Mouse (Mus musculus) right cerebral cortex, postnatal 36 days (tissue): ENCODE data around the gene Atxn7l3.

Experiments
- DNase-seq, 2 experiments: peaks; one replicate each; pipeline ENCODE4 v3.0.0; 2022; ENCODE audit warnings: low spot score in 2 of 2, mixed read lengths in 1 of 2

Gene Atxn7l3

DNA sequence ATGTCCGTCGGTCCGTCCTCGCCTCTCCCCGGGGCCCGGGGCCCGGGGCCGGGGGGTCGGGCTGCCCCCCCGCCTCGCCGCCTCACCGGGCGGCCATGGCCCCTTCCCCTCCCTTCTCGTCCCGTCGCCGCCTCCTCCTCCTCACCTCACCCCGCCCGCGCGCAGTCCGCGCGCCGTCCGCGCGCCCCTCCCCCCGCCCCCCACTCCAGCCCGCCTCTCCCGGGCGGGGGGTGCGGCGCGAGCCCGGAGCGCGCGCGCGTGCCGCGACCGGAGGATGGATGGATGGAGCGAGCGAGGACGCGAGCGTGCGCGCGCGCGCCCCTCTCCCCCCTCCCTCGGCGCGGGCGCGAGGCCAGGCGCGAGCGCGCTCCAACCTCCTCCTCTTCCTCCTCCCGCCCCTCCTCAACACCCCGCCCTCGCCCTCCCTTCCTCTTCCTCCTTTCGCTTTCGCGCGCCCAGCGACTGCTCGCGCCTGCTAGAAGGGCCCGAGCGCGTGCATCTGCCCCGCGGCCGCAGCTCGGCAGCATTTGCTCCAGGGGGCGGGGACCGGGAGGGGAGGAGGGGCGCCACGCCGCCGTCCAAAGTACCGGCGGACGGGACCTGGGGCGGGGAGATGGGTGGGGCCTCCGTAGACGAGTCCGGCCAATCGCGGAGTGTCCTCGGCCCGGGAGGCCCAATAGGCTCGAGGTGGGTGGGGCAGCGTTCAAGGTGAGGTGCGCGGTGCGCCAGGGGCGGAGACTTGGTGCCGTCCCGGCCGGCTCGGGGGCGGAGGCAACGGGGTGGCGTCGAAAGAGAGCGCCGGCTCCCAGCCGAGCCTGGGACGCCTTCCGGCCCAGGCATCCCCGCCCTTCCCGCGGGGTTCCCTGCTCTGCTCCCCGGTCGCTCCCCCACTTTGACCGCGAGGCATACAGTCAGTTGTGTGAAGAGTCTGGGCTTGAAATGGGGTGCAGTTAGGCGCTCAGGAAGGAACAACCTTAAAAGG is at the start of gene Atxn7l3:
Atxn7l3 (minus strand) TSS at position 141 of the 982 bp plus-strand sequence.
- DNase-seq = peak; percentile 97 to 98

DNA sequence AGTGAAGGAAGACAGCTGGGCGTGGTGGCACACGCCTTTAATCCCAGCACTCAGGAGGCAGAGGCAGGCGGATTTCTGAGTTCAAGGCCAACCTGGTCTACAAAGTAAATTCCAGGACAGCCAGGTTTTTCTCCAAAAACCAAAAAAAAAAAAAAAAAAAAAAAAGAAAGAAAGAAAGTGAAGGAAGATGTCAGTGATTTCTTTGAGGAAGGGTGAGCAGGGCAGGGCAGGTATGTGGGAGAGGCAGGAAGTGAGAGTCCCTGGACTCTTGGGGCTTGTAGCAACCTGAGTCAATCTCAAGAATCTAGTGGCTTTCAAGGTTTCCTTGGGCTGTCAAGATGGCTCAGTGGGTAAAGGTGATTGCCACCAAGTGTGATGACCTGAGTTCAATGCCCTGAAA is 48.0 kb upstream of the Atxn7l3 start:
- DNase-seq = no peak

DNA sequence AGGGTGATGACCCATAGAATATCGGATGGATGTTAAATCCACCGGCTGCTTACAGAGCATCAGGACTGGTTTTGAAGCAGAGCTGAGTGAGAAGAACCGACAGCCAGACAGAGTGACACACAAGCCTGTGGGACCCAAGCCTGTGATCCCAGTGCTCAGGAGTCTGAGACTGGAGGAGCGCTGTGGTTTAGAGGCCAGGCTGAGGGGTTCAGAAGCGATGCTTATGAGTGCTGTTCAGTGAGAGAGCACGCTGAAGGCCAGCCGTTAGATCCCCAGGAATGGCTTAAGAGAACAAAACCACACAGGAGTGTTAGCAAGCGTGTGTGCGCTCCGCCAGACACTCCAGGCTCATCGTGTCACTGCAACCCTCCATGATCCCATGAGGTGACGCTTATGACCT is 46.3 kb upstream of the Atxn7l3 start:
- no peak for DNase-seq

DNA sequence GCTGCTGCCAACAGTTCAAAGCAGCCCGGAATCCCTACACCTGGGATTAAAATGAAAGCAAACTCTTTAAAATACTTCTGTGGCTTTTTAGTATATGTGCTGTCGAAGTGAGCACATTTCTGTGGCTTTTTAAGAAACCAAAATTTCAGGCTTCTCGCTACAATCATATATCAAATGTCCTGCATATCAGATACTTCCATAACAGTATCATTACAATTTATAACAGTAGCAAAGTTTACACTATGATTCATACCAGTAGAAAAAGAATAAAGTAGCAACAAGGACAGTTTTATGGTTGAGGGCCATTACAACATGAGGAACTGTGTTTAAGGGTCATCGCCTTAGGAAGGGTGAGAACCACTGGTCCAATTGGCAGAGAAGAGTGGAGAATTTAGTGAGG is 44.7 kb upstream of the Atxn7l3 start:
- DNase-seq = no peak

DNA sequence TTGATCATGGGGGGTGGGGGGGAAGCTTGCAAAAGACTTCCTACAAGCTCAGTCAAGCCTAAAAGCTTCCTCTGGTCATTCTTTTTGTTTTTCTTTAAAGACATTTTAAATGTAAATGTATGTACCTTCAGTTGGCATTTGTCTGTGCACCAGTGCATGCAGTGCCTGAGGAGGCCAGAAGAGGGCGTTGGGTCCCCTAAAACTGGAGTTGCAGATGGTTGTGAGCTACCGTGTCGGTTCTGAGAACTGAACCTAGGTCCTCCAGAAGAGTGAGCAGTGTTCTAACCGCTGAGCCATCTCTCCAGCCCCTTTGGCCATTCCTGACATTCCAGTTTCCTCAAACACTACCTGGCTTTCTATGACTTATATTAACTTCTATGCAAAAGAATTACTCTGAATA is 43.2 kb upstream of the Atxn7l3 start:
- no peak for DNase-seq

DNA sequence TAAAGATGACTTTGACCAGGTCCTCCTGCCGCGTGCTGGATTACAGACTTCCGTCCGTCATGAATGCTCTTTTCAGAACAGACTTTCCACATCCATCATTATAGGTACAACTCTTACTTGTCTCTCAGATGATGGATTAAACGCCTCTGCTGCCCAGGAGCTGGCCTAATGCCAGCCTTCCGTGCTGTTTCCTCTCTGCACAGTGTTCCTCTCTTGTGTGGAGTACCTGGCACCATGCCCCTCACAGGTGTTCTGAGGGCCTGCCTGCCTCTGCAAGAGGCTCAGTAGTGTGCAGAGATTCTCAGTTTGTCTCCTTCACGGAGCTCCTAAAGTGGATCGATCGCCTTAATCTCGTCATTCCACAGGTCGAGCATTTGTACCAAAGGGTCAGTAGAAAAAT is 42.8 kb upstream of the Atxn7l3 start:
- no peak for DNase-seq

DNA sequence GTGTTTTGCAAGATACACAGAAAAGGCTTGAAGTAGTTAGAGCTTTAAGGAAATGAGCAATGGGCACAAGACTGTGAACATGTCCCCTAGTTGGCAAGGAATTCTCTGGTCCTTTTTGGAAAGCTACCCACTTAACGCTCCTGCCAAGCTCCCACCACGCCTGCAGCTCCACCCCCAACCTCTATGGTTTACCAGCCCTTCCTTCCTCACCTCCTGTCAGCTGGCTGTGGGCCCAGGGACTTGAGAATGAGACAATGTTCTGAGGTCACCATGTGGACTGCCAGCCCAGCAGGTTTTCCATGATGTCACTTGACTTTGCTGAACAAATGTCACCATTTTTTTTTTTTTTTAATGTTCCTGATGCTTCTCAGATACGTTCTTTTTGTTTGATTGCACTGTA is 42.1 kb upstream of the Atxn7l3 start:
- DNase-seq = peak; percentile 43 to 58

DNA sequence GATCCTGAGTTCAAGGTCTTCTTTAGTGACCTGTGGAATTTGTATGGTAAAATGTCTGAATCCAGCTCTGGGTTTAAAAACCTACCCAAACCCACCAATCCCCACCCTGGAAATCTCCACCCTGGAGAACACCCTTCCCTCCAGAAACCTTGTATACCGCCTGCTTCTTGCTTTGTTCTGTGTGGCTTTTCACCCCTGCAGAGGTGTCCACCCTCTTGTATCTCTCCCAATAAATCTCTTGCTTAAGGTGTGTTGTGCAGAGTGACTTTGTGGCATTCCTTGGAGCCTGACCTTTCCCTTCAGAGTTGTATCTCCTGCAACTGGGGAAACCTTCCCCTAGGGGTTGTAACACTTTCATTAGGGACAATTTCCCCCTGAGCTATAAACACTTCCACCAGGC is 41.5 kb upstream of the Atxn7l3 start:
- no peak for DNase-seq

DNA sequence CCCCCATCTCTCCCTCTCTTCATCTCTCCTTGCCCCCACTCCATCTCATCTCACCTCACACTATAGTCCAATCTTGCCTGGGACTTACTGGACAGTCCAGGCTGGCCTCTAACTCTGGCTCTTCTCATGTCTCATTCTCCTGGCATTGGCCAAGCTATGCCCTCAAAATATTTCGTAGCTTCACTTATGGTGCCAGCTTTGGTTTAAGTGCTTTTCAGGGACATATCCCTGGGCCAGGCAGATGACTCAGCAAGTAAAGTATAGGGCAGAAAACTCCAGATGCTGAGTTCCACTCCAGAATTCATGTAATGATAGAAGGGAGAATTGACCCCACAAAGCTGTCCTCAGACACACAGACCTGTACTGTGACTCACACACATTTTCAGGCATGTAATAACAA is 39.8 kb upstream of the Atxn7l3 start:
- DNase-seq = no peak

DNA sequence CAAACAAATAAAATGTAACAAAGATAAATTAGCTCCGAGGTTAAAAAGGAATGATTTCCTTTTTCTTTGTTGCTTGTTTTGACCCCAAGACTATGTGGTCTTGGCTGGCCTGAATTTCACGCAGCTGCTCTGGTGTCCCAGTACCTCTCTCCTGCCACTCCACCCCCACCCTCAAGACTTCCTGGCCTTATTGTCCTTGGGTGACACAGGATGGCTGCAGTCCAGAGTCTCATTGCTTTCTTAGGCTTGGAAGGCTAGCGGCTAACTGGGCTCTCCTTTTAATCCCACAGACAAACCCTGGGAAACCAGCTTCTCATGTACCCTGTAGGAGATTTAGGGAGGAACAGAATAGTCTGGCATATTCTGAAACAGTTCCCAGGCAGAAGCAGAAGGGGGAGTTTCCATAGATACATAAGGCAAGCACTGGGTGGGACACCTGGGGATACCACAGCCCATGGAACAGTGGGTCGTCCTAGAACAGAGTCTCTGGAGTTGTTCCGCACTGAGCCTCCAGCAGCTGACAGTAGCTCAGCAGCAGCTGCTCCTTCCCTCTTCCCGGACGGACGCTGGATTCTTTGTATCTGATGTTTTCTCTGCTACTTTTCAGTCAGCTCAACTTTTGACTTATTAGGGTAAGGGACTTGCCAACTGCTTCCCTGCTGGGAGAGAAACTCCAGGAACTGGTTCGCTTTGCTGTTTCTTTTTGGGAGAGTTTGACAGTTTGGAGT is 38.7 kb upstream of the Atxn7l3 start:
- no peak for DNase-seq

DNA sequence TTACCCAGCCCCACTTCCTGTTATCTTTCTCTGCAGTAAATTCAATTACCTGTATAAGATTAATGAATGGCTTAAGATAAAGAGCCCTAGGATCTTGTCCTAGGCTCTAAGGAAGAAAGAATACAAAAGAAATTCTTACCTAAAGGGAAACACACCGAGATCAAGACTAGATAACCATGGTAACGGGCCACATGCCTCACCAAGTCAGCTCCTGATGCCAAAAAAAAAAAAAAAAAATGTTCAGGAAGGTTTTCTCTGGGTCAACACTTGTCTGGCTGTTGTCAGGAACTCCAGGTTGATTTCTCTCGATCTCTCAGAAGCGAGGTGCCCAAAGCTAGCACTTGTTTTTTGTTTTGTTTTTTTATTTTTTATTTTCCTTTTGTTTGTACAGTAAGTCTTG is 37.6 kb upstream of the Atxn7l3 start:
- no peak for DNase-seq

DNA sequence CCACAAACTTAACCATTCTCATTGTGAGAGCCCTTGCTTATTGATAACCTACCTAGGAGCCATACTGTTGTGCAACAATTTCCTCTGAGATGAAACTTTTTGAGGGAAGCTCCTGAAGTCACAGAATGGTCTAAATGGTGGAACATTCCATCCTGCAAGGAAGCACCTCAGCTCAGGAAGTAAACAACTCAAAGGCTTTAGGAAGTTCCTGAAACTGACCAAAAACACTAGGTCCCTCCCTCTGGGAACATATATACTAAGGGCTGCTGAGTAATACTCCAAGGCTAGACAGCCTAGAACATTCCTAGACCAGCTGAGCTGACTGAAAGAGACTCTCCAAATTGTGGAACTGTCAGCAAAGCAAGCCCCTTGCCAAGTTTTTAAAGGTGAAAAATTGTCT is 36.6 kb upstream of the Atxn7l3 start:
- no peak for DNase-seq

DNA sequence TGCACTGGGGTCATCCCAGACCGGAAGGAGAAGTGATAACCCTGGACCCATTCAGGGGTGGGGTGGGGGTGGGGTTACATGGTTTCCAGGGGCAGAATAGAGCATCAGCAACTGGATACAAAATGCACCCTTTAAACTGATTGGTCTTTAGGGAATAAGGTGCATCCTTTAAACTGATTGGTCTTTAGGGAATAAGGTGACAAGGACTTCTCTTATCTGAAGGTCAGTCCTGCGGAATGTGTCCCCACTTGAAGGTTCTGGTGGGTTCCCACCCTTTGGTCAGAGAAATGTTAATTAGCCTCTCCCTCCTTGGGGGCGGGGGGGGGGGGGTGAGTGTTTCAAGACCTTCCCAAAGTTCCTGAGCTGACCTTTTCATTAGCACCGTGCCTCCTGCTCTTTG is 35.4 kb upstream of the Atxn7l3 start:
- no peak for DNase-seq

DNA sequence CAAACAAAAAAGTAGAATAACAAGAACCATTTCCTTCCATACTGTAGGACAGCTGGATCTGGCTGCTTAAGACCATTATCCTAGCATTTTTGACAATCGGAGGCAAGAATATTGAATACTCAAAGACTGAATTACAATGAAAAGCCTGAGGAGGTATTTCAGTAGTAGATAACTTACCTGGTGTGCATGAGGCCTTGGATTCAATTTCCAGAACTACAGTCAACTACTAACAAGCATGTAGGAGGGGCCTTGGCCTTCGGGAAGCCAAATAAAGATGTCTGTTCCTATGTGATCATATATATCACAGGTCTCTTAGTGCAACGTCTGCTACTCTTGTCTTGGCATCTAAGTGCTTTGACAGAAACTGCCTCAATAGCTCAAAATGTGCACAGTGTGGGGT is 33.6 kb upstream of the Atxn7l3 start:
- no peak for DNase-seq

DNA sequence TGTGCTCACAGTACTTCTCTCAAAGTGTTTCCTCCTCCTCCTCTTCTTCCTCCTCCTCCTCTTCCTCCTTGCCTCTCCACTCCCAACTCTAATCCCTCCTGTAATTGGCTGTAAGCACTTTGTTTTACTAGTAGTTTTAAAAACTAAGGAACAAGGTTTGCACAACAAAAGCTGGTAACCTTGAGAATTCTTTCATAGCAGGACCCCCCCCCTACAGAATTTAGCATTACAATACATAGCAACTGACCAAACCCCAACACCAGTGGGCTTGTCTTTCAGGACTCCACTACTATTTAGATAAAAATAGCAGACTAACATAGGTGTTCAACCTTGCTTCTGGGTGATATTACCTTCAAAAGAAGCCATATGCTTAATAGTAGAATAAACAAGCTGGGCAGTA is 33.1 kb upstream of the Atxn7l3 start:
- DNase-seq = no peak

DNA sequence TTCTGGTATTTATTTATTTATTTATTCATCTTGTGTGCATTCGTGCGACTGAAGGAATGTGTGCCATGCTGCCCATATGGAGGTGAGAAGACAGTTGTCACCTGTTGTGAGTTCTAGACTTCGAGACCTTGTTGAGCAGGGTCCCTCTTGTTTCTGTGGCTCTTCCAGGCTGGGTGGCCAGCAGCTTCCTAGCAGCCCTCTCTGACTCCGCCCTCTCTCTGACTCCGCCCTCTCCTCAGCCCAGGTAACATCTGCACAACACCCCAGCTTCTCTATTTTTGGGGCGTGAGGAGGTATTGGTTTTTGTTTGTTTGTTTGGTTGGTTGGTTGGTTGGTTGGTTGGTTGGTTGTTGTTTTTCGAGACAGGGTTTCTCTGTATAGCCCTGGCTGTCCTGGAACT is 31.4 kb upstream of the Atxn7l3 start:
- no peak for DNase-seq

DNA sequence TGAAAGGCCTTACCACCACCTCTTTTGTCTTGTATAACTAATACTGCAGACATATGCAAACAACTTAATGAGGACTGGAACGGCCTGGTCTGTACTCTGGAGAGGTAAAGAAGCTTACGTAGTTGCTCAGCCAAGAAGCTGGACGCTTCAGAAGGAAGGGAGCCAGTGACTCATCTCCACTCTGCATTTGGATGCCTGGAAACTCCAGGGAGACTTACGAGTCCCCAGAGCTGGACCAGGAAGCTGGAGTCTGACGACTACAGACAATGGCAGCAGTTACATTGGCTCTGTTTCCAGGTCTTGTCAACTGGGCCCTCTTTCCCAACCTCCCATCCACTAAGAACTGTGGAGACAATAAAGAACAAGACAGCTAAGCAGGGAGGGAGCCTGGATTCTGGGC is 30.8 kb upstream of the Atxn7l3 start:
- no peak for DNase-seq

DNA sequence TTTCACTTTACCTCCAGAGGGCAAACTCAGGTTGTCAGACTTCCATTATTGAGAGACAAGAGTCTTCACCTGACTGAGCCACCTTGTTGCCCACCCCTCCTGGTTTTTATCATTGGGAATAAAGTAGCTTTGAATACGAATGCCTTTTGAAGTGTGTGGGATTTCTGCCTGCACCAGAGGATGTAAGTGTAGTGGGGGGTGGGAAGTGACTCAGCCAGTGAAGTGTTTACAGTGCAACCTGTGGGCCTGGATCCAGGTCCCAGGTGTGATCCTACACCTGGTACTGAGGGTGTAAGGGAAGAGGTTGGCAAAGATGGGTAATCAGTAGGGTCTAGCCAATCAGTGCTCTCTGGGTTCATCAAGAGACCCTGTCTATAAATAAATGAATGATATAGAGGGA is 27.1 kb upstream of the Atxn7l3 start:
- no peak for DNase-seq

DNA sequence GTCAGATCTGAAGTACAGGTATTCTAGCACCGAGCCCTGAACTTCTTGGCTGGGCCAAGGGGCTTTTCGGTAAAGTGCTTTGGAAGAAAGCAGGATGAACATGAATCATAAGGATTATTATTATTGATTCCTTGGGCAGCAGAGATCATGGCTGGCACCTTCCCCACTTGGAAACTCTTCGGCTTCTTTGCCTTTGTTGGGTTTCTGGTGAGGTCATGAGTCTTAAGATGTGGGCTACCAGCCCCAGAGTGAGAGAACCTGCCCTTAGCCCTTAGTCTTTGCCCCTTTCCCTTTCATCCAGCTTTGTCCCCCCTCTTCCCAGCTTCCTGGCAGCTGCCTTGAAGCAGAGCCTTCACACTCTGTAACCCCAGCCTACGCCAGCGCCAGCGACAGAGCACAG is 25.5 kb upstream of the Atxn7l3 start:
- DNase-seq = no peak

DNA sequence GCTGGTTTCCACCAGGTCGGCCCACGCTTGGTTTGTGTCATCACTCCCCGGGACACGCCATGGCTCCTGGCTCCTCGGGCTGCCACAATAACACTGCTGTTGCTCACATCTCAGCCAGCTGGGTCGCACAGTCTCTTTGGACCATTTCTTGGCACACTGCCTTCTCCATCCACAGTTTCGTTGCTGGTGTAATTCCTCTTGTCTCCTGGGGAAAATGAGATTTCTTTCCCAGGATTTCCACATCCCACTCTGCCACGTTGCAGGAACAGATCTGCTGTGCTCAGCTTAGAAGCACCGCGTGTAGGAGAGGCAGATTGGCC is 24.2 kb upstream of the Atxn7l3 start:
- peak; percentile 76 to 81 for DNase-seq

DNA sequence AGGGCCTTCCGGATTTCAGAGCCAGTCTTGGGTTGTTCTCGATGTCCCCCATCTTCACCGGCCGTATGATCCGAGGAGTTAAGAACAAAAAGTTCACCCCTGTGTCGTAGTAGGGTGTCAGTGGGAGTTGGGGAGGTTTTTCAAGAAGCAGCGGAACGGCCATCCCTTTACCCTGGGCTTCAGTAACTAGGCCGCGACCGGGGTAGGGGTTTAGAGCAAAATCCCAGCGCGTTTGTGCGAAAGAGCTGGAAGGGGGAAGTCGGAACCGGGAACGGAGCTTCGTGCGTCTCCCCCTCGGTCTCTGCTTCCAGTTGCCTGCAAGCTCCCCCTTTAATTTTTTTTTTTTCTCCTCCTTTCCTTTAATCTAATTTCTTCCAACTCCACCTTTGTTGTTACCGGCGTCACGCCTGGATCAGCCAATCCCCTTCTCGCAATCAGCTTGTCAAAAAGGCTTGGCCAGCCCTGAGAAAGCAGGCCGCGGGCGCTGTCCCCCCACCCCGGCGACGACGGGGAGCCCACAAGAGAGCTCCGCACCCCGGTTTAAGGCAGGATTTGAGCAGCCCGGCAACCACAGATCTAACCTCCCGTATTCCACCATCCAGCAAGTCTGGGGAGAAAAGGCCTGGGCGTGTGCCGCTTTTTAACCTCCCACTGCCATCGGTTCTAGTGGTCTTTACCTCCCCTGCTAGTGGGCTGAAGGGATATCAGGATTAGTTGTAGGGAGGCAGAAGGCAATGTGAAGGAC is 23.7 kb upstream of the Atxn7l3 start:
- DNase-seq = peak; percentile 92 to 93

DNA sequence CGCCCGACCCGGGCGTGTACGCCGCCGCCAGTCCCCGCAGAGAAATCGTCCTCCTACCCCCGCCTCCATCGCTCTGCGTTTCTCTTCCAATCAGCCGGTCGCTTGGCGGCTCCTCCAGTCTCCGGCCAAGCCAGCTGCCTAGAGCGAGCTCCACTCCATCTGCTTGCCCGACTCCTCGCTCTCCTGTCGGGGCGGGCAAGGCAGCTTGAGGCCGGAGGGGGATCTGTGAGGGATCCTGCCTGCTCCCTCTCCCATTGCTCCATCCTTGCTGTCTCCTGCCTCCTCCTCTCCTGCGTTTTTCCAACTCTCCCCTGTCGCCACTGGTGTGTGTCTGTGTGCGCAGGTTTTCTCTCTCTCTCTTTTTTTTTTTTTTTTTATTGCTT is 23.0 kb upstream of the Atxn7l3 start, which contains the start of gene Ubtf:
Ubtf (minus strand) TSS at position 333 of the 383 bp plus-strand sequence.
- peak; percentile 77 to 82 for DNase-seq
